Mouse (Mus musculus) lung, postnatal 14 days (tissue): Measurements from ENCODE around the gene Hspb3.

Experiments used
- DNase-seq: peaks from one replicate; pipeline ENCODE4 v3.0.0; 2021

Gene Hspb3

GRCm38 (mm10) chr13:113663151-113663779 lies at the start of gene Hspb3:
Hspb3 (minus strand) TSS chr13:113663676.
- peak; percentile 16 for DNase-seq

GRCm38 (mm10) chr13:113713186-113713585 lies 49.7 kb upstream of the Hspb3 start:
- no peak for DNase-seq

GRCm38 (mm10) chr13:113706183-113706582 lies 42.7 kb upstream of the Hspb3 start:
- no peak for DNase-seq

GRCm38 (mm10) chr13:113701185-113701584 lies 37.7 kb upstream of the Hspb3 start:
- no peak for DNase-seq

GRCm38 (mm10) chr13:113699928-113700327 lies 36.5 kb upstream of the Hspb3 start:
- no peak for DNase-seq

- no peak for DNase-seq
These were observed 36.0 kb upstream of the Hspb3 start for GRCm38 (mm10) chr13:113699415-113699873.

- DNase-seq, result no peak
These were observed 33.4 kb upstream of the Hspb3 start for GRCm38 (mm10) chr13:113696838-113697321.

GRCm38 (mm10) chr13:113693383-113693782 lies 29.9 kb upstream of the Hspb3 start:
- DNase-seq, result peak; percentile 42

- peak; percentile 7 for DNase-seq
These were observed 28.2 kb upstream of the Hspb3 start for GRCm38 (mm10) chr13:113691644-113692043.

GRCm38 (mm10) chr13:113689883-113690282 lies 26.4 kb upstream of the Hspb3 start:
- no peak for DNase-seq

- no peak for DNase-seq
These were observed 23.2 kb upstream of the Hspb3 start for GRCm38 (mm10) chr13:113686691-113687121.

- DNase-seq, result no peak
These were observed 19.3 kb upstream of the Hspb3 start for GRCm38 (mm10) chr13:113682821-113683220.

- DNase-seq, result no peak
These were observed 17.2 kb upstream of the Hspb3 start for GRCm38 (mm10) chr13:113680646-113681045.

- DNase-seq, result peak; percentile 75
These were observed 6.1 kb upstream of the Hspb3 start for GRCm38 (mm10) chr13:113669459-113670077.

- DNase-seq, result no peak
These were observed 407 bp upstream of the Hspb3 start for GRCm38 (mm10) chr13:113663883-113664282.

- no peak for DNase-seq
These were observed 1.6 kb downstream of the Hspb3 start for GRCm38 (mm10) chr13:113661826-113662271.

- DNase-seq, result no peak
These were observed 2.7 kb downstream of the Hspb3 start for GRCm38 (mm10) chr13:113660576-113661310.

GRCm38 (mm10) chr13:113657204-113657603 lies 6.3 kb downstream of the Hspb3 start:
- no peak for DNase-seq

- DNase-seq, result no peak
These were observed 6.8 kb downstream of the Hspb3 start for GRCm38 (mm10) chr13:113656639-113657038.

- DNase-seq, result no peak
These were observed 8.0 kb downstream of the Hspb3 start for GRCm38 (mm10) chr13:113655511-113655910.

- DNase-seq, result no peak
These were observed 22.4 kb downstream of the Hspb3 start for GRCm38 (mm10) chr13:113640944-113641597.

GRCm38 (mm10) chr13:113638914-113639313 lies 24.6 kb downstream of the Hspb3 start:
- DNase-seq, result peak; percentile 19

GRCm38 (mm10) chr13:113635799-113636222 lies 27.7 kb downstream of the Hspb3 start:
- DNase-seq, result no peak
